Mouse (Mus musculus) forebrain, embryonic 13.5 days (tissue): ENCODE data around the gene Ano1. TPM values are rescaled to one million over a fixed set of nuclear protein-coding genes. Genes with fewer than 3 reads are reported as not detected.

ENCODE experiments used
- ATAC-seq: fragments of 200-750 bp; cut with Nextera tagmentation; 2 replicates; pipeline ENCODE4 v1.8.0; 2017
- H3K27ac ChIP-seq: fragments of 300-500 bp; sonication (generic); 2 replicates; pipeline ENCODE4 v1.5.1; 2015; ENCODE audit warnings: inconsistent platforms, mild to moderate bottlenecking, moderate library complexity
- H3K27me3 ChIP-seq: fragments of 300-500 bp; sonication (generic); 2 replicates; pipeline ENCODE4 v1.6.1; 2015; ENCODE audit warnings: mild to moderate bottlenecking, inconsistent platforms
- H3K36me3 ChIP-seq: fragments of 300-500 bp; sonication (generic); 2 replicates; pipeline ENCODE4 v1.6.1; 2015; ENCODE audit warnings: mild to moderate bottlenecking, inconsistent platforms; ENCODE audit not compliant: poor library complexity, severe bottlenecking
- H3K4me1 ChIP-seq: fragments of 300-500 bp; sonication (generic); 2 replicates; pipeline ENCODE4 v1.6.1; 2015; ENCODE audit warnings: inconsistent platforms
- H3K4me2 ChIP-seq: fragments of 300-500 bp; sonication (generic); 2 replicates; pipeline ENCODE4 v1.6.1; 2015; ENCODE audit warnings: inconsistent platforms, mild to moderate bottlenecking, moderate library complexity
- H3K4me3 ChIP-seq: fragments of 300-500 bp; sonication (generic); 2 replicates; pipeline ENCODE4 v1.5.1; 2015; ENCODE audit warnings: mild to moderate bottlenecking, inconsistent platforms
- H3K9ac ChIP-seq: fragments of 300-500 bp; sonication (generic); 2 replicates; pipeline ENCODE4 v1.6.1; 2015; ENCODE audit warnings: mild to moderate bottlenecking, inconsistent platforms
- H3K9me3 ChIP-seq: fragments of 300-500 bp; sonication (generic); replicated peaks from 2 replicates; pipeline ENCODE4 v1.6.1; 2016; ENCODE audit warnings: inconsistent platforms
- WGBS: fragments of 180-500 bp; shearing (Covaris S2); methylation state at CpG from one replicate; pipeline ENCODE4 v1.1.7; 2015; 5-methylcytosine and 5-hydroxymethylcytosine counted together
- polyA plus RNA-seq: library from polyadenylated mRNA; unstranded; fragments of >200 nt; fragmentation: Nextera tagmentation; extraction: Ambion mirVana; gene quantifications from 2 replicates; pipeline ENCODE4 v1.2.1, GENCODE M21; 2015

Ano1 gene
- polyA plus RNA-seq, 1 experiment from 2014 or later: 12.3 TPM

- H3K9ac ChIP-seq: no peak overlapping the region
- peaks cover 28% of the 10 kb centered on the region; the same call in 1 of the 2 replicates for H3K4me1 ChIP-seq
- no peak overlapping the region for H3K27ac ChIP-seq
- ATAC-seq: no peak
- no peaks in the 10 kb centered on the region for H3K27me3 ChIP-seq
- H3K36me3 ChIP-seq: peaks cover 3% of the 10 kb centered on the region; the same call in 1 of the 2 replicates
- 94% methylated on average over 5 of the region's 5 CpGs for WGBS
- no peaks in the 10 kb centered on the region for H3K9me3 ChIP-seq
- H3K4me3 ChIP-seq: no peak overlapping the region
- no peak overlapping the region for H3K4me2 ChIP-seq
Measured at GRCm38 (mm10) chr7:144541351-144541750, 210.4 kb downstream of the Ano1 start.

GRCm38 (mm10) chr7:144539146-144539545, 212.6 kb downstream of the Ano1 start:
- ATAC-seq: no peak
- Histone ChIP-seq H3K36me3 (no peaks in the 10 kb centered on the region), H3K9me3 (no peaks in the 10 kb centered on the region), H3K27me3 (no peaks in the 10 kb centered on the region), H3K4me3 (no peak overlapping the region), H3K4me1 (peaks cover 20% of the 10 kb centered on the region; the same call in 1 of the 2 replicates), H3K4me2 (no peak overlapping the region), H3K9ac (no peak overlapping the region), H3K27ac (no peak overlapping the region)
- WGBS: 76% methylated on average over 2 of the region's 2 CpGs

Other genes starting within 250 kb of the Ano1 start
- gene Ppfia1, start 198.2 kb downstream of the Ano1 start, polyA plus RNA-seq: 29.0 and 32.1 TPM in 2 replicates
- gene Fadd, start 169.5 kb downstream of the Ano1 start, polyA plus RNA-seq: 7.1 and 7.7 TPM in 2 replicates
- gene Fgf3, start 86.1 kb upstream of the Ano1 start, polyA plus RNA-seq: 2.0 and 2.3 TPM in 2 replicates
- gene Fgf4, start 95.4 kb upstream of the Ano1 start, polyA plus RNA-seq: not detected in 2 replicates
- gene Fgf15, start 144.6 kb upstream of the Ano1 start, polyA plus RNA-seq: 48.2 and 63.2 TPM in 2 replicates
- gene LTO1, start 163.1 kb upstream of the Ano1 start, polyA plus RNA-seq: 36.1 and 45.6 TPM in 2 replicates
- gene Ccnd1, start 188.0 kb upstream of the Ano1 start, polyA plus RNA-seq: 111 and 131 TPM in 2 replicates